Mouse (Mus musculus) ES-Bruce4 (cell line): ENCODE measurements at regions not wholly inside any gene's neighbourhood (a gene's known extent, or its start where the extent isn't known, plus 50 kb on each side); places are given as distances from the start of the nearest gene placed in this dataset.

Experiments
- CTCF ChIP-seq: IDR thresholded peaks from one replicate; pipeline ENCODE4 v1.8.1; 2011; ENCODE audit warnings: low read depth, low read length
- EP300 ChIP-seq: IDR thresholded peaks from 2 replicates; pipeline ENCODE4 v1.6.1; 2011; ENCODE audit warnings: low read depth, low read length; ENCODE audit not compliant: insufficient read depth
- POLR2A ChIP-seq: IDR thresholded peaks from one replicate; pipeline ENCODE4 v1.8.1; 2011; ENCODE audit warnings: low read length; ENCODE audit not compliant: insufficient read depth

DNA sequence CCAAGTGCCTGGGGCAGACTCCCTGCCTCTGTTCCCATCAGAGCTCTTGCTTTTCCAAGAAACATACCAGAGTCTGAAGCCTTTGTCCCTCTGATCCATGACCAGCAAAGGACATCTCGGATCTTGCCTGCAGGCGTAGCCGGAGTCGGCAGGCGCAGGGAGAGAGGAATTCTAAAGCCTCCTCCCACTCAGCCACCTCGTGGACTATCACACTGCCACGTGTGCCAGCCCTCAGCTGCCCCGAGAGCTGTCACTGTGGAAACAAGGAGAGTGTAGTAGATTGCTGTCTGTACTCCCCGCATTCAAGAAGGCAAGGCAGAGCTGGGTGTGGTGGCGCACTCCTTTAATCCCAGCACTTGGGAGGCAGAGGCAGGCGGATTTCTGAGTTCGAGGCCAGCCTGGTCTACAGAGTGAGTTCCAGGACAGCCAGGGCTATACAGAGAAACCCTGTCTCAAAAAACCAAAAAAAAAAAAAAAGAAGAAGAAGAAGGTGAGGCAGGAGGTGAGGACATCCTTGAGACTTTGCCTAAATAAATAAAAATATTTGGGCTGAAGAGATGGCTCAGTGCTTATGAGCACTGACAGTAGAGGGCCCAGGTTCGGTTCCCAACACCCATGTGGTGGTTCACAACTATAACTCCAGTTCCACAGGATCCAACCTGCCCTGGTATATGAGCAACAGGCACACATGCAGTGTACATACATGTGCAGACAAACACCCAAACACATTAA is 52.0 kb upstream of the Ssbp3 start:
- TF ChIP-seq POLR2A (no peak), CTCF (no peak), EP300 (peak; percentile 68; the same call in 1 of the 2 replicates)
